Mouse (Mus musculus) gonadal fat pad, adult 2 months (tissue): ENCODE measurements around the gene Tekt3. TPM values are rescaled to one million over a fixed set of nuclear protein-coding genes. Genes with fewer than 3 reads are reported as not detected.

Experiments
- polyA plus RNA-seq: library from polyadenylated mRNA; depleted of rRNA; stranded (reverse); fragments of >200 nt; gene quantifications from 2 replicates; pipeline ENCODE4 v1.2.3, GENCODE M21; 2012; rRNA removed

Gene Tekt3
- polyA plus RNA-seq, 1 experiment, result 0.11 TPM

Other genes with a start within 250 kb of the Tekt3 start
- 4.9 and 7.3 TPM in 2 replicates for gene Trim16, start 241.4 kb upstream of the Tekt3 start, polyA plus RNA-seq
- gene Fbxw10, start 214.6 kb upstream of the Tekt3 start, polyA plus RNA-seq, result 0.42 and 1.4 TPM in 2 replicates
- 39.6 and 50.4 TPM in 2 replicates for gene Tvp23b, start 182.2 kb upstream of the Tekt3 start, polyA plus RNA-seq
- gene Cdrt4, start 110.5 kb upstream of the Tekt3 start, polyA plus RNA-seq, result 1.2 and 2.7 TPM in 2 replicates
- 108 and 117 TPM in 2 replicates for gene Pmp22, start 67.3 kb downstream of the Tekt3 start, polyA plus RNA-seq